Mouse (Mus musculus): ENCODE data around the gene Clta. TPM values are rescaled to one million over a fixed set of nuclear protein-coding genes. Genes with fewer than 3 reads are reported as not detected.
A peak's percentile ranks its signal among the peaks of the same experiment; 100 is the strongest.

The Clta gene
- polyA plus RNA-seq, 1 experiment from 2014 or later, result 215 TPM

DNA sequence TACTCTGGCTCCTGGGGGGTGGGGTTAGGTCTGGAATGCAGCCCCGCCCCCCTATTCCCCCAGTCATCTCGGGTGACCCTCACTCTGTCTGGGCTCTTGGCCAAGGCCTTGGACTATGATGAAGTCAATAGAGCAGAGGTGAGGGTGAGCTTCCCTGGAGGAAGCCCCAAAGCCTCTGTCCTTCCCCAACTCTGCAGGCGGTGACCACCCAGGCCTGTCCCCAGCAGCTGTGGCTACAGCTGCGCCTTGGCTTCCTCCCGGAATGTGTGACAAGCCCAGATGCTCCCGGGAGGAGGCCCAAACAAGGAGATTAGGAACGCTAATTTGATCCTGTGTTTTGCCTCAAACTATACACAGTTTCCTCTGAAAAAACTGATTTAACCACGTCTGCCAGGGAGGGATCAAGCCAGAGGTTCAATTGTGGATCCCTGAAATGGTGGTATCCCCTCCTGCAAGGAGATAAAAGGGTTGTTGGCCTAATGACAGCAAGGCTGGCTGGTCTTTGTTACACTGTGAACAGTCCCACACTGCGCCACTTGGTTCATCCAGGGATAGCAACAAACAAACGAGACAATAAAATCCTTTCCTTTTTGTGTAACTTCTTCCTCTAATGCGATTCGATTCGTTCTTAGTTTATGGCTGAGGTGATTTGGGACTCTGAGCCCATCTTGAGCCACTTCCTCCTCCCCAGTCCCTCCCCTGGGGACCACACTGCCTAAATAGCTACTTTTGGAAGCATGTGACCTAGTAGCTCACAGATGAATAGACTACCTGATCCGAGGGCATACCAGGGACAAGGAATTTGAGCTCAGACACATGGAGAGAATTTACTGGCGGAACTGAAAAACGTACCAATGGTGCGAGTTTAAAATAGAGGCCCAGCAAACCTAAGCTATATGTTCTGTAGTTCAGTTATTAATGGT is 25.5 kb upstream of the Clta start:
- WGBS, result 54% methylated on average over 17 of the region's 17 CpGs
- Histone ChIP-seq H3K9ac (ENCODE audit: low read depth, low read length) (no peak overlapping the region), H3K27ac (ENCODE audit: low read depth, low read length) (no peak overlapping the region; the same call in 1 of the 2 replicates)

DNA sequence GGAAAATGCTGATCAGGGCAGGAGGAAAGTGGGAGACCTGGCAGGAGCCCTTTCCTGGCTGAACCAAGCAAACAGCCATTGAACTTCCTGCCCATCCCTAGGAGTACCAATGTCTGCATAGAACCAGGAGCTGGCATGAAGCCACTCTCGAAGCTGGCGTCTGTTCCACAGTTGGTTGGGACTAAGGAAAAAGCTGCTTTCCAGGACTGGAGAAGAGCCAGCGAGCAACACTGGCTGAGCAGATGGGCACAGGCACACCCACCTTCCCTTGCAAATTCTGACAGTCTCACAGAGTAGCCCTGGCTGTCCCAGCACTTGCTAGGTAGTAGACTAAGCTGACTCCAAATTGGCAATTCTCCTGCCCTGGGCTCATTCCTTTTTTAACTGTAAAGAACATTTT is 24.5 kb upstream of the Clta start:
- no peak overlapping the region for H3K4me2 ChIP-seq
- no peak for DNase-seq (ENCODE audit: low spot score)
- no peaks in the 10 kb centered on the region for H3K27me3 ChIP-seq (replicated peaks; ENCODE audit: control insufficient read depth, insufficient read depth, low read length)
- no peak overlapping the region for H3K4me3 ChIP-seq (ENCODE audit: low read depth, low read length)
- peaks cover 15% of the 10 kb centered on the region for H3K4me1 ChIP-seq (replicated peaks; ENCODE audit: control insufficient read depth, insufficient read depth, low read length)
- peaks cover 3% of the 10 kb centered on the region; the same call in 1 of the 2 replicates for H3K36me3 ChIP-seq (ENCODE audit: control insufficient read depth, insufficient read depth, low read length)
- 98% methylated on average over 3 of the region's 3 CpGs for WGBS
- H3K9me3 ChIP-seq (ENCODE audit: control insufficient read depth, low read length), result no peaks in the 10 kb centered on the region
- no peak overlapping the region for H3K27ac ChIP-seq (ENCODE audit: low read depth, low read length)
- no peak for ATAC-seq (replicated peaks; ENCODE audit: low FRiP score)
- no peak overlapping the region for H3K9ac ChIP-seq (ENCODE audit: low read depth, low read length)

More for the DNA sequence above, 25.5 kb upstream of the Clta start:
- ATAC-seq (replicated peaks; ENCODE audit: low FRiP score), result no peak
- no peaks in the 10 kb centered on the region for H3K9me3 ChIP-seq (ENCODE audit: control insufficient read depth, low read length)
- no peaks in the 10 kb centered on the region for H3K27me3 ChIP-seq (replicated peaks; ENCODE audit: control insufficient read depth, insufficient read depth, low read length)
- peaks cover 3% of the 10 kb centered on the region; the same call in 1 of the 2 replicates for H3K36me3 ChIP-seq (ENCODE audit: control insufficient read depth, insufficient read depth, low read length)
- H3K4me1 ChIP-seq (replicated peaks; ENCODE audit: control insufficient read depth, insufficient read depth, low read length), result peaks cover 19% of the 10 kb centered on the region
- DNase-seq (ENCODE audit: low spot score), result no peak
- H3K4me2 ChIP-seq, result no peak overlapping the region
- no peak overlapping the region for H3K4me3 ChIP-seq (ENCODE audit: low read depth, low read length)

DNA sequence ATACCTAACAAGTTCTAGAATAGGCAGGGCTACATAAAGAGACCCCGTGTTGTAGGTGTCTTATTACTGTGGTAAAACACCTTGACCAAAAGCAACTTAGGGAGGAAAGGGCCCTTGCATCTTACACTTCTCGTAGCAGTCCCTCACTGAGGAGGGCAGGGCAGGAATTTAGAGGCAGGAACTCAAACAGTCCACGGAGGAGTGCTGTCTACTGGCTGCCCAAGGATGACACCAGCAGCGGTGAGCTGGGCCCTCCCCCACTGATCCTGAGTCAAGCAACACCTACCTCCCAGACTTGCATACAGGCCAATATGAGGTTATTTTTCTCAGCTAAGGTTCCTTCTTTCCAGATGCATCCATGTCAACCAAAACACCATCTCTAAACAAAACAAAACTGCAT is 24.0 kb upstream of the Clta start:
- ATAC-seq (replicated peaks; ENCODE audit: low FRiP score), result no peak
- H3K4me1 ChIP-seq (replicated peaks; ENCODE audit: control insufficient read depth, insufficient read depth, low read length), result peaks cover 12% of the 10 kb centered on the region
- DNase-seq (ENCODE audit: low spot score), result no peak
- no peak overlapping the region for H3K9ac ChIP-seq (ENCODE audit: low read depth, low read length)
- no peak overlapping the region for H3K4me3 ChIP-seq (ENCODE audit: low read depth, low read length)
- no peak overlapping the region for H3K4me2 ChIP-seq
- 77% methylated on average over 4 of the region's 4 CpGs for WGBS
- H3K27me3 ChIP-seq (replicated peaks; ENCODE audit: control insufficient read depth, insufficient read depth, low read length), result no peaks in the 10 kb centered on the region
- H3K9me3 ChIP-seq (ENCODE audit: control insufficient read depth, low read length), result no peaks in the 10 kb centered on the region
- no peak overlapping the region for H3K27ac ChIP-seq (ENCODE audit: low read depth, low read length)
- peaks cover 3% of the 10 kb centered on the region; the same call in 1 of the 2 replicates for H3K36me3 ChIP-seq (ENCODE audit: control insufficient read depth, insufficient read depth, low read length)

DNA sequence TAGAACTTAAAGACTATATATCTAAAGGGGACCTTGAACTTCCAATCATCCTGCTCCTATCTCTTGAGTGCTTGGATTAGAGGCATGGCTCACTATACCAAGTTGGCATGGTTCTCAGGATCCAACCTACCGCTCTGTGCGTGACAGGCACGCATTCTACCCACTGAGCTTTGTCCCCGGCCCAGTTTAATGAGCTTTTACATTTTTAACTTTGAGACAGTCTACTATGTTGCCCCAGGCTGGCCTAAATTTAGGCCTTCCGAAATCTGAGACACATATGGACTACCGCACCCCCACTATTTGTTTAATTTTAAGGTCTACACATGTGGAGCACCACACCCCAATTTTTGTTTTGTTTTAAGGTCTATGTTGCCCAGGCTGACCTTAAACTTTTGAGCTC is 23.4 kb upstream of the Clta start:
- no peaks in the 10 kb centered on the region for H3K27me3 ChIP-seq (replicated peaks; ENCODE audit: control insufficient read depth, insufficient read depth, low read length)
- ATAC-seq (replicated peaks; ENCODE audit: low FRiP score) (no peak), DNase-seq (ENCODE audit: low spot score) (no peak)
- H3K9ac ChIP-seq (ENCODE audit: low read depth, low read length), result no peak overlapping the region
- 94% methylated on average over 6 of the region's 6 CpGs for WGBS
- H3K27ac ChIP-seq (ENCODE audit: low read depth, low read length), result no peak overlapping the region
- no peak overlapping the region for H3K4me2 ChIP-seq
- H3K36me3 ChIP-seq (ENCODE audit: control insufficient read depth, insufficient read depth, low read length), result peaks cover 3% of the 10 kb centered on the region; the same call in 1 of the 2 replicates
- H3K4me3 ChIP-seq (ENCODE audit: low read depth, low read length), result no peak overlapping the region
- H3K4me1 ChIP-seq (replicated peaks; ENCODE audit: control insufficient read depth, insufficient read depth, low read length), result peaks cover 11% of the 10 kb centered on the region
- no peaks in the 10 kb centered on the region for H3K9me3 ChIP-seq (ENCODE audit: control insufficient read depth, low read length)

DNA sequence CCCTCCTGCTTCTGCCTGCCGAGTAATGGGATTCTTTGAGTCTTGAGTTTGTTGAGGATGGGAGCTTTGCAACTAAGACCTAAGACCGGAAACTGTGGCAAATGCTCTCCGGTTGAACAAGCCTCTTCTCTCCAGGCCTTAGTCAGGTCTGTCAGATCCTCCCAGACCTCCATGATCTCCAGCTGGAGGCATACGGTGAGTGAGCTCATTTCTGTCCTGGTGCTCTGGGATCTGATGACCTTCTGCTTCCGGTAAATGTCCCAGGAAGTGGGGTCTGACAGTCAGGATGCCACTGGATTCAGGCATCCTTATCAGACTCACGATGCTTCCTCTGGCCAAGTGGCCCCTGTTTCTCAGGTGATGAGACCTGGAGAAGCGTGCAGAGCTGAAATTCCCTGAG is 23.0 kb upstream of the Clta start:
- Histone ChIP-seq H3K4me1 (replicated peaks; ENCODE audit: control insufficient read depth, insufficient read depth, low read length) (peaks cover 10% of the 10 kb centered on the region), H3K9me3 (ENCODE audit: control insufficient read depth, low read length) (no peaks in the 10 kb centered on the region), H3K27me3 (replicated peaks; ENCODE audit: control insufficient read depth, insufficient read depth, low read length) (no peaks in the 10 kb centered on the region), H3K27ac (ENCODE audit: low read depth, low read length) (no peak overlapping the region), H3K36me3 (ENCODE audit: control insufficient read depth, insufficient read depth, low read length) (peaks cover 3% of the 10 kb centered on the region; the same call in 1 of the 2 replicates), H3K9ac (ENCODE audit: low read depth, low read length) (no peak overlapping the region), H3K4me2 (no peak overlapping the region), H3K4me3 (ENCODE audit: low read depth, low read length) (no peak overlapping the region)
- ATAC-seq (replicated peaks; ENCODE audit: low FRiP score) (no peak), DNase-seq (ENCODE audit: low spot score) (no peak)
- WGBS, result 71% methylated on average over 7 of the region's 7 CpGs

DNA sequence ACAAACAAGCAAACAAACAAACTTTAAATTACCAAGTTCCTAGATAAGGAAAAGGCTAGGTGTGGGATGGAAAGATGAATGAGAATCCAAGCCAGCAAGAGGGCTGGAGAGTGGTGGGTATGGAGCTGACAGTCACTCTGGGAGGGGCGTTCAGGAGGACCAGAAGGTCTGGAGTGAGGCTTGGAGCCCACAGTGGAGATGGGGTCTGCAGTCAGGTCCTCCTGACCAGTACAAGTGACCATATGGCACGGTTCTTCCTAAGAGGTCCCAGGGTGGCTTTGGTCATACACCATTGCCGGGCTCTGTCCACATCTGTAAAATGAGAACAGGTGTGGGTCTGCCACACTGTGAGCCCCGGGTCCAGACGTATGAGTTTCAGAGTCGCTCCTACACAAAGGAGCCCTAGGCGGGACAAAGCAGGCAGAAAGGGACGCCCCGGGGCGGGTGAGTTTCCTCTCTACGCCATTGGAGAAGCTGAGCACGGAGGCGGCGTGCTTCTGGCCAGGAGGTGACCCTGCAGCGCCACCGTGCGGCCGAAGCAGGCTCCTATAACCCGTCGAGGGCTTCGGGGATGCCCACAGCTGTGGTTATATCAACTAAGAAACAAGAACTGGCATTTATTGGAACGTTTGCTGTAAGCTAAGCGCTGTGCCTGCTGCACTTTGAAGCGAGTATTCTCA is 22.1 kb upstream of the Clta start:
- Histone ChIP-seq H3K9me3 (ENCODE audit: control insufficient read depth, low read length) (no peaks in the 10 kb centered on the region), H3K4me3 (ENCODE audit: low read depth, low read length) (peak overlapping the region; percentile 33), H3K4me1 (replicated peaks; ENCODE audit: control insufficient read depth, insufficient read depth, low read length) (peaks cover 10% of the 10 kb centered on the region), H3K9ac (ENCODE audit: low read depth, low read length) (peak overlapping the region; percentile 65), H3K27ac (ENCODE audit: low read depth, low read length) (no peak overlapping the region), H3K36me3 (ENCODE audit: control insufficient read depth, insufficient read depth, low read length) (peaks cover 3% of the 10 kb centered on the region; the same call in 1 of the 2 replicates), H3K27me3 (replicated peaks; ENCODE audit: control insufficient read depth, insufficient read depth, low read length) (no peaks in the 10 kb centered on the region), H3K4me2 (peak overlapping the region; percentile 70)
- ATAC-seq (replicated peaks; ENCODE audit: low FRiP score), result peak; percentile 92
- DNase-seq (ENCODE audit: low spot score), result peak; percentile 91
- 1% methylated on average over 24 of the region's 24 CpGs for WGBS

DNA sequence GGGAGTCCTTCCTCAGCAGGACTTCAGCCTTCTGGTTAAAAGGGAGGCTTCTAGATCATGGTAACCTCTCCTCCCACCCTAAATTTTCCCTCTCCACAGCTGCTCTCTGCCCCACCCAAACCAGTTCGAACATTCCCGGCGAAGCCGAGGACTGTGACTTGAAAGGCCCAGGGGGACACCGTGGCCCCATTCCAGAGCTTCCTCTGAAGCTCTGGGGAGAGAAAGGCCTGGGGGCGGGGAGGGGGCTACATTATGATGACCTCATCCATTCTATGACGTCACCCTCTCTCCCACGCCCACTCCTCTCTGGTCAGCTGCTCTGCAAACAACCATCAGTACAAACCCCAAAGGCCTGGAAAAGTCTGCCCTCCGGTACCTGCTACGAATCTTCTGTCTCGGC is 21.1 kb upstream of the Clta start, which contains the start of gene Ccin:
Gene Ccin, plus strand, starts transcription at position 303 of the 400 bp plus-strand sequence.
- Histone ChIP-seq H3K9me3 (ENCODE audit: control insufficient read depth, low read length) (no peaks in the 10 kb centered on the region), H3K27ac (ENCODE audit: low read depth, low read length) (no peak within 1 kb of the TSS), H3K4me2 (peak within 1 kb of the TSS; percentile 70), H3K4me3 (ENCODE audit: low read depth, low read length) (peak within 1 kb of the TSS; percentile 33), H3K36me3 (ENCODE audit: control insufficient read depth, insufficient read depth, low read length) (no peaks in the 10 kb centered on the region; the same call in 1 of the 2 replicates), H3K4me1 (replicated peaks; ENCODE audit: control insufficient read depth, insufficient read depth, low read length) (peaks cover 10% of the 10 kb centered on the region), H3K27me3 (replicated peaks; ENCODE audit: control insufficient read depth, insufficient read depth, low read length) (no peaks in the 10 kb centered on the region), H3K9ac (ENCODE audit: low read depth, low read length) (peak within 1 kb of the TSS; percentile 65)
- ATAC-seq (replicated peaks; ENCODE audit: low FRiP score), result no peak
- DNase-seq (ENCODE audit: low spot score), result no peak
- WGBS, result 84% methylated on average over 11 of the region's 11 CpGs

DNA sequence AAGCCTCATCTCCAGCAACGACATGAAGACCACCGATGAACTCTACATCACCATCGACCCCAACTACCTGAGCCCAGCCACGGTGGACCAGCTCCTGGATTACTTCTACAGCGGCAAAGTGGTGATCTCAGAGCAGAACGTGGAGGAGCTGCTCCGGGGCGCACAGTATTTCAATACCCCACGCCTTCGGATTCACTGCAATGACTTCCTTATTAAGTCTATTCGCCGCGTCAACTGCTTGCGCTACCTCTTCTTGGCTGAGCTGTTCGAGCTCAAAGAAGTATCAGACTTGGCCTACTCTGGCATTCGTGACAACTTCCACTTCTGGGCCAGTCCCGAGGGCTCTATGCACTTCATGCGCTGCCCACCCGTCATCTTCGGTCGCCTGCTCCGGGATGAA is 20.5 kb upstream of the Clta start:
- Histone ChIP-seq H3K27me3 (replicated peaks; ENCODE audit: control insufficient read depth, insufficient read depth, low read length) (no peaks in the 10 kb centered on the region), H3K27ac (ENCODE audit: low read depth, low read length) (no peak overlapping the region), H3K9me3 (ENCODE audit: control insufficient read depth, low read length) (no peaks in the 10 kb centered on the region), H3K4me2 (no peak overlapping the region), H3K9ac (ENCODE audit: low read depth, low read length) (no peak overlapping the region), H3K4me1 (replicated peaks; ENCODE audit: control insufficient read depth, insufficient read depth, low read length) (peaks cover 5% of the 10 kb centered on the region; the same call in 1 of the 2 replicates), H3K4me3 (ENCODE audit: low read depth, low read length) (no peak overlapping the region), H3K36me3 (ENCODE audit: control insufficient read depth, insufficient read depth, low read length) (no peaks in the 10 kb centered on the region)
- no peak for ATAC-seq (replicated peaks; ENCODE audit: low FRiP score)
- WGBS, result 86% methylated on average over 22 of the region's 22 CpGs
- no peak for DNase-seq (ENCODE audit: low spot score)

Measured in liver, embryonic 11.5 days (tissue).